Mouse (Mus musculus) neural tube, embryonic 11.5 days (tissue): ENCODE measurements around the gene Vmn1r85. TPM values are rescaled to one million over a fixed set of nuclear protein-coding genes. Genes with fewer than 3 reads are reported as not detected.

Source experiments
- ATAC-seq: fragments of 200-750 bp; cut with Nextera tagmentation; 2 replicates; pipeline ENCODE4 v1.8.0; 2017; ENCODE audit warnings: moderate number of reproducible peaks, mild to moderate bottlenecking, moderate TSS enrichment, moderate library complexity; ENCODE audit not compliant: insufficient read depth, low FRiP score, low TSS enrichment
- DNase-seq: peaks from one replicate; pipeline ENCODE4 v3.0.0-alpha.2; 2015; ENCODE audit warnings: low spot score
- H3K27ac ChIP-seq: fragments of 300-500 bp; sonication (generic); 2 replicates; pipeline ENCODE4 v1.5.1; 2014; ENCODE audit warnings: low read depth, mild to moderate bottlenecking, low read length
- H3K27me3 ChIP-seq: fragments of 300-500 bp; sonication (generic); 2 replicates; pipeline ENCODE4 v1.6.1; 2014; ENCODE audit warnings: mild to moderate bottlenecking, low read length, mixed read lengths; ENCODE audit not compliant: control insufficient read depth, insufficient read depth
- H3K36me3 ChIP-seq: fragments of 300-500 bp; sonication (generic); 2 replicates; pipeline ENCODE4 v1.6.1; 2014; ENCODE audit warnings: mild to moderate bottlenecking, low read length, moderate library complexity, mixed read lengths; ENCODE audit not compliant: control insufficient read depth, insufficient read depth
- H3K4me1 ChIP-seq: fragments of 300-500 bp; sonication (generic); 2 replicates; pipeline ENCODE4 v1.6.1; 2014; ENCODE audit warnings: low read length, mixed read lengths; ENCODE audit not compliant: control insufficient read depth, insufficient read depth
- H3K4me2 ChIP-seq: fragments of 300-500 bp; sonication (generic); 2 replicates; pipeline ENCODE4 v1.6.1; 2014; ENCODE audit warnings: low read depth, mild to moderate bottlenecking, moderate library complexity
- H3K4me3 ChIP-seq: fragments of 300-500 bp; sonication (generic); 2 replicates; pipeline ENCODE4 v1.5.1; 2014; ENCODE audit warnings: low read depth, low read length
- H3K9ac ChIP-seq: fragments of 300-500 bp; sonication (generic); 2 replicates; pipeline ENCODE4 v1.6.1; 2014; ENCODE audit warnings: mild to moderate bottlenecking, low read length
- H3K9me3 ChIP-seq: fragments of 300-500 bp; sonication (generic); 2 replicates; pipeline ENCODE4 v1.6.1; 2016; ENCODE audit warnings: low read length; ENCODE audit not compliant: control insufficient read depth
- WGBS: fragments of 180-500 bp; shearing (Covaris S2); extraction: QIAGEN DNeasy Blood & Tissue Kit; methylation state at CpG from one replicate; pipeline ENCODE4 v1.1.7; 2014; 5-methylcytosine and 5-hydroxymethylcytosine counted together
- polyA plus RNA-seq: library from polyadenylated mRNA; unstranded; fragments of >200 nt; fragmentation: Nextera tagmentation; extraction: Ambion mirVana; gene quantifications from 2 replicates; pipeline ENCODE4 v1.2.1, GENCODE M21; 2014

Gene Vmn1r85
- polyA plus RNA-seq, 1 experiment from 2014 or later: not detected

- no peaks in the 10 kb centered on the region for H3K4me1 ChIP-seq
- H3K27me3 ChIP-seq: no peaks in the 10 kb centered on the region
- no peak overlapping the region for H3K9ac ChIP-seq
- 69% methylated on average over 8 of the region's 8 CpGs for WGBS
- no peaks in the 10 kb centered on the region for H3K9me3 ChIP-seq
- H3K36me3 ChIP-seq: no peaks in the 10 kb centered on the region
- H3K27ac ChIP-seq: no peak overlapping the region
- H3K4me2 ChIP-seq: no peak overlapping the region
- no peak overlapping the region for H3K4me3 ChIP-seq
- ATAC-seq: no peak
- DNase-seq: no peak
These were observed 37.9 kb downstream of the Vmn1r85 start for GRCm38 (mm10) chr7:13056913-13057700.

DNA sequence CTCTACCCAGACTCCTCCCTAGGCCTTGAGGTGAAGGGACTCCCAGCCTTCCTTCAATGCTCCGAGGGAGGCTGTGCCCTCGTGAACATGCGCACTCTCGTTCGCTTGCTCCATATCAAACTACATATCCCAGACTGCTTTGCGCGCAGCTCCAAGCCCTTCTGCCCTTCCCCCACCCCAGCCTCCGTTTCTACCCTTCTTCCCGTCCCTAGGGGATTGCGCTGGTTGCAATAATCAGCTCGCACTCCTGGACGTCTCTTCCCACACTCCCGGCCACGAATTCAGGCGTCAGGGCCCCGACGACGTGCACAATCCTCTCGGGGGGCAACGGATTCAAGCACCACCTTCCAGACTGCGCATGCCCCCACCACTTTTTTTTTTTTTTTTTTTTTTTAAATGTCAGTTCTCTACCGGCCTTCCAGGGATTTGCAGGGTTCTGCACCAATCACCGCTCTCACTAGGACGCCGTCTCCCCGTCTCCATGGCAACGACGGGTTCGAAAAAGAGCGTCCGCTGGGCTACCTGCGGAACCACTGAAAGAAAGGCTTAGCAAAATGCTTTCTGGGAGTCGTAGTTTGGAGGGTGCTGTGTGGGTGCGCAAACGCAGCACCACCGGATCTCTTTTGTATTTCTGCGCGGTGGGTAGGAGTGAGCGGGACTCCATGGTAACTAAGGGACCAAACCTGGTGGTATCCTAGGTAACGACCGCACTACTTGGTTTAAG, 40.5 kb downstream of the Vmn1r85 start, which contains the start of gene Mzf1:
Gene Mzf1, minus strand, starts transcription at position 478 of the 724 bp plus-strand sequence.
- Histone ChIP-seq H3K4me2 (peak within 1 kb of the TSS; percentile 39), H3K27me3 (no peaks in the 10 kb centered on the region), H3K27ac (peak within 1 kb of the TSS; percentile 77), H3K4me3 (peak within 1 kb of the TSS; percentile 49), H3K36me3 (no peaks in the 10 kb centered on the region), H3K9ac (peak within 1 kb of the TSS; percentile 49), H3K9me3 (no peaks in the 10 kb centered on the region), H3K4me1 (no peaks in the 10 kb centered on the region)
- under 1% methylated on average over 41 of the region's 41 CpGs for WGBS
- DNase-seq (peak; percentile 96), ATAC-seq (peak; percentile 94)

DNA sequence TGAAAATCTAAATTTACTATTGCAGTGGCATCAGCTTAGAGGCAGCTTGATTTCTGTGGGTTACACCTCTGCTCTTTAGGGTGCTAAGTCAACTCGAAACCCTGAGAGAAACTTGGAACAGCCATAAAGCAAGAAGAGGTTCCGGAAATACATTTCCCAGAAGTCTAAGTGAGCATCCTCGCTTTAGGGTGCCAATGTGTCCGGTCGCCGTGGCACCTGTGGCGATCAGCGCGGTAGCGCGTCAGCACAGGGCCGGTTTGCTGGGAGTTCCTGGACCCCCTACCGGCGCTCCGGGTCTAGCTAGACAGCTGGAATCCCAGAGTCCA, 41.0 kb downstream of the Vmn1r85 start:
- no peak for ATAC-seq
- no peaks in the 10 kb centered on the region for H3K9me3 ChIP-seq
- DNase-seq: no peak
- no peaks in the 10 kb centered on the region for H3K27me3 ChIP-seq
- no peaks in the 10 kb centered on the region for H3K36me3 ChIP-seq
- no peaks in the 10 kb centered on the region for H3K4me1 ChIP-seq
- peak overlapping the region; percentile 49 for H3K4me3 ChIP-seq
- H3K9ac ChIP-seq: peak overlapping the region; percentile 49
- 3% methylated on average over 15 of the region's 15 CpGs for WGBS
- H3K4me2 ChIP-seq: peak overlapping the region; percentile 39
- H3K27ac ChIP-seq: no peak overlapping the region

- Histone ChIP-seq H3K4me2 (peak overlapping the region; percentile 39), H3K27ac (no peak overlapping the region), H3K9ac (no peak overlapping the region), H3K27me3 (no peaks in the 10 kb centered on the region), H3K9me3 (no peaks in the 10 kb centered on the region), H3K4me1 (no peaks in the 10 kb centered on the region), H3K4me3 (peak overlapping the region; percentile 49), H3K36me3 (no peaks in the 10 kb centered on the region)
- ATAC-seq (no peak), DNase-seq (no peak)
- 96% methylated on average over 2 of the region's 2 CpGs for WGBS
These were observed 41.5 kb downstream of the Vmn1r85 start for GRCm38 (mm10) chr7:13053501-13053900.

DNA sequence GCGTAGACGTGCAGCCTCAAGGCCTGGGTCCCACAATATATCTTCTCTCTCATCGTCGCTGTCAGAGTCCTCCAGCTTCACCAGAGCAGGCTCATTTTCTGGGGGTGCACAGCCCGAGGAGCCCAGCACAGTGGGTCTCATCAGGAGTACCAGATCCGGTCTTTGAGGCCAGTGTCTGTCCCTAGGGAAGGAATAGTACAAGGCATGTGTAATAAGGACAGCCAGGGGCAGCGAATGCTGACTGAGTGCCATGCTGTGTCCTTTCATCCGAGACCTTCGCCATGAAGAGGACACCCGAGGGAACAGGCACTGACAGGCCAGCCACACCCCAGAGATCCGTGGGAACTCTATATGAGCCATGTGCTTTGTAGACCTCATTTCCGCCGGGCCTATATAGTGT, 42.0 kb downstream of the Vmn1r85 start:
- Histone ChIP-seq H3K4me3 (no peak overlapping the region), H3K27ac (no peak overlapping the region), H3K9ac (no peak overlapping the region), H3K27me3 (no peaks in the 10 kb centered on the region), H3K4me2 (no peak overlapping the region), H3K9me3 (no peaks in the 10 kb centered on the region), H3K4me1 (no peaks in the 10 kb centered on the region), H3K36me3 (no peaks in the 10 kb centered on the region)
- WGBS: 90% methylated on average over 13 of the region's 13 CpGs
- no peak for ATAC-seq
- DNase-seq: no peak

DNA sequence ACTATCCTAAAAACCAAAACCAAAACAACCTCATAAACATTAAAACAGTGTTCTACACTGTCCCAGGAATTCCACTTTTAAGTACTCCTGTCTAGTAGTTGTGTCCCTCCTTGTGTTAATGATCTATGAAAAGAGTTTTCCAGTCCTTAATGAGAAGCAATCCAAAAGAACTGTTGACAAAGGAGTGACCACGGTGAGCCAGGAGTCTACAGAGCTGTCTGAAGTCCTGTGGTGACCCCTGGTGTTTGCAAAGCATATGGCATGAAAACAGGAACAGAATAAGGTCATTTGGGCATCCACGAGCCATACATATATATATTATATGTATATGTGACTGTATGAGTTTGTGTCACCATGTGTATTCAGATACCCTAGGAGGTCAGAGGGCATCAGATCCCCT, 48.9 kb downstream of the Vmn1r85 start:
- no peak overlapping the region for H3K4me3 ChIP-seq
- DNase-seq (peak; percentile 66), ATAC-seq (0 out of 2 replicates have a peak, but pooled peaks have one; percentile 24)
- no peak overlapping the region for H3K27ac ChIP-seq
- peaks cover 35% of the 10 kb centered on the region for H3K27me3 ChIP-seq
- H3K4me1 ChIP-seq: peaks cover 8% of the 10 kb centered on the region
- H3K36me3 ChIP-seq: no peaks in the 10 kb centered on the region
- no peak overlapping the region for H3K4me2 ChIP-seq
- WGBS: 15% methylated on average over 2 of the region's 2 CpGs
- no peak overlapping the region for H3K9ac ChIP-seq
- no peaks in the 10 kb centered on the region; the same call in 1 of the 2 replicates for H3K9me3 ChIP-seq

- ATAC-seq (peak; percentile 11; the same call in 1 of the 2 replicates), DNase-seq (no peak)
- 3% methylated on average over 23 of the region's 23 CpGs for WGBS
- Histone ChIP-seq H3K36me3 (no peaks in the 10 kb centered on the region), H3K9ac (peak overlapping the region; percentile 63), H3K4me3 (peak overlapping the region; percentile 43), H3K4me2 (peak overlapping the region; percentile 80), H3K9me3 (no peaks in the 10 kb centered on the region; the same call in 1 of the 2 replicates), H3K27me3 (peaks cover 38% of the 10 kb centered on the region), H3K27ac (no peak overlapping the region), H3K4me1 (peaks cover 8% of the 10 kb centered on the region)
These were observed 50.7 kb downstream of the Vmn1r85 start for GRCm38 (mm10) chr7:13044254-13044625.

DNA sequence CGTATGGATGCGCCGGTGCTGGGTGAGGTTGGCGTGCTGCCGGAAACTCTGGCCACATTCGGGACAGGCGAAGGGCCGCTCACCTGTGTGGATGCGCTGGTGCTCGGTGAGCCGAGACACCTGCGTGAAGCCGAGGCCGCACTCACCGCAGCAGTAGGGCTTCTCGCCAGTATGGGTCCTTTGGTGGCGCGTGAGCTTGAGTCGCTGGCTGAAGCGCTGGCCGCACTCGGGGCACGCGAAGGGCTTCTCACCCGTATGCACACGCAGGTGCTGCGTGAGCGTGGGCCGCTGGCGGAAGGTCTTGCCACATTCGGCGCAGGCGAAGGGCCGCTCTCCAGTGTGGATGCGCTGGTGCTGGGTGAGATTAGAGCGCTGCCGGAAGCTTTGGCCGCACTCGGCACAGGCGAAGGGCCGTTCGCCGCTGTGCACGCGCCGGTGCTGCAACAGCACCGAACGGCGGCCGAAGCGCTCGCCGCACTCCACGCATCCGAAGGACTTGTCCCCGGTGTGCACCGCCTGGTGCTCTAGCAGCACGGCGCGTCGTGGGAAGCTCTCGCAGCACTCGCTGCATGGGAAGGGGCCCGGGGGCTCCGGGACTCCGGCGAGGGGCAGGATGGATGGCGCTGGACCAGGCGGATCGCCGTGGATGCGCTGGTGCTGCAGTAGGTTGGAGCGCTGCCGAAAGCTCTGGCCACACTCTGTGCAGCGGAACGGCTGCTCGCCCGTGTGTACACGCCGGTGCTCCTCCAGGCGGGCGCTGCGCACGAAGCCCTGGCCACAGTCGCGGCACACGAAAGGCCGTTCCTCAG, 51.3 kb downstream of the Vmn1r85 start:
- ATAC-seq (peak; percentile 28; the same call in 1 of the 2 replicates), DNase-seq (peak; percentile 58)
- Histone ChIP-seq H3K36me3 (no peaks in the 10 kb centered on the region), H3K27me3 (peaks cover 38% of the 10 kb centered on the region), H3K9me3 (no peaks in the 10 kb centered on the region; the same call in 1 of the 2 replicates), H3K4me1 (peaks cover 12% of the 10 kb centered on the region), H3K9ac (peak overlapping the region; percentile 63), H3K4me2 (peak overlapping the region; percentile 80), H3K27ac (no peak overlapping the region), H3K4me3 (peak overlapping the region; percentile 43)
- 6% methylated on average over 88 of the region's 88 CpGs for WGBS
